Mouse (Mus musculus) G1E (cell line): ENCODE data around the gene Neu4.
"Not testable (repeated sequence)": the region's sequence is repeated elsewhere in the genome, so short reads cannot be mapped to it uniquely, and the experiment has no call there.

Experiments
- CTCF ChIP-seq: IDR thresholded peaks from 2 replicates; pipeline ENCODE4 v1.5.1; 2012; ENCODE audit warnings: low read depth, low read length, inconsistent platforms, mixed read lengths
- POLR2AphosphoS5 ChIP-seq: IDR thresholded peaks from 2 replicates; pipeline ENCODE4 v1.6.1; 2012; ENCODE audit warnings: low read depth, low read length, inconsistent platforms; ENCODE audit not compliant: insufficient replicate concordance

GRCm38 (mm10) chr1:94058281-94058680 lies 38.0 kb downstream of the Neu4 start:
- TF ChIP-seq CTCF, POLR2AphosphoS5: not testable (repeated sequence)
